Mouse (Mus musculus) gastrocnemius, postnatal 25 days (tissue): Measurements from ENCODE around the gene Zbp1. TPM values are rescaled to one million over a fixed set of nuclear protein-coding genes. Genes with fewer than 3 reads are reported as not detected.
A peak's percentile ranks its signal among the peaks of the same experiment; 100 is the strongest.

ENCODE experiments used
- DNase-seq: peaks from one replicate; pipeline ENCODE4 v3.0.0; 2022
- total RNA-seq, 2 experiments: library from RNA; stranded (reverse); gene quantifications; 1 replicate in 1 of 2; 2 replicates in 1 of 2; pipeline ENCODE4 v1.2.3; 2021

Zbp1 gene
- total RNA-seq, 2 experiments from 2014 or later, result 0.27 TPM; not detected in 1

DNA sequence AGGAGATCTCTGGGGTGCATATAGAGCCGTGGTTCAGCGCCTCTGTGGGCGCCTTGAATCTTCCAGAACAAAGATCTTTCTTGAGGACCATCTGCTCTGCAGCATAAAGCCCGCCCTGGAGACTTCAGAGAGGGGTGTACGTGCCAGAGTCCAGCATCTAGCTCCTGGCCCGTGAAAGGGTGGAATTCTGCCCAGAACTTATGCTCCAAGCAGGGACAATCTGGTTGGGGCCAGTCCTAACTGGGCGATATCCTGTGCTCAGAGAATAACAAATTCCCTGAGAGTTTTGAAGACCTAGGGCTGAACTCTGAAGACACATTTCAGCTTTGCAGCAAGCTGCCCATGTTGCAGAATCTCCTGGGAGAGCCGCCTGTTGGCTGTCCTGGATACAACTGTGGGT, 40.8 kb downstream of the Zbp1 start:
- no peak for DNase-seq

DNA sequence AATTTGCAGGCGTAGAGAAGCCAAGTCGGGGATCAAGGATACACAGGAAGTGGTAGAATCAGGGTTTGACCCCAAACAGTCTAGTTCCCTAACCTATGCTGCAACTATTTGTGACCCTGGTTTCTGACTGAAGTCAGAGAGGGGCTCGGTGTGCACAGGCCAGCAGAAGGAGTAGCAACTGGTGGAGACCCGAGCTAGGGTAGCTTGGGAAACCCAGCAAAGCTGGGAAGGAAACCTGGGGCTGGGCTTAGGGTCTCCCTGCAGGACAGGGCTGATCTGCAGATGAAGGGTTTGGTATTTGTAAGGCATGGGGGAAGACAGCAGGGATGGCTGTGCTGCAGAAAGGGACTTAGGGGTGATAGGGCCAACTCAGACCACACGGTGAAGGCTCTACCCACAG, 41.2 kb downstream of the Zbp1 start:
- DNase-seq, result no peak

DNA sequence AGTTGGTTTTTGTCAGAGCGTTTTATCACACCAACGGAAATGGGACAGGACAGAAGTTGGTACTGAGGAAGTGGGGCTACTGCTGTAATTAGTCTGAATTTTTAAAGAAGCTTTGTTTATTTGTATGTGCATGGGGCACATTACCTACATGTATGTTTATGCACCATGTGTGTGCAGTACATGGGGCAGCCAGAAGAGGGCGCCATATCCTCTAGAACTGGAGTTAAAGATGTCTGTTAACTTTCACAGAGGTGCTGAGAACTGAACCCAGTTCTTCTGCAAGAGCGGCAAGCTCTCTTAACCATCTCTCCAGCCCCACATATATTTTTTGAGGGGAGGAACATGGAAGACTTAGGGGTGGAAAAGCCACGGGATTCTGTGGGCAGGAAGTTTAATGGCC, 43.0 kb downstream of the Zbp1 start:
- DNase-seq, result no peak

DNA sequence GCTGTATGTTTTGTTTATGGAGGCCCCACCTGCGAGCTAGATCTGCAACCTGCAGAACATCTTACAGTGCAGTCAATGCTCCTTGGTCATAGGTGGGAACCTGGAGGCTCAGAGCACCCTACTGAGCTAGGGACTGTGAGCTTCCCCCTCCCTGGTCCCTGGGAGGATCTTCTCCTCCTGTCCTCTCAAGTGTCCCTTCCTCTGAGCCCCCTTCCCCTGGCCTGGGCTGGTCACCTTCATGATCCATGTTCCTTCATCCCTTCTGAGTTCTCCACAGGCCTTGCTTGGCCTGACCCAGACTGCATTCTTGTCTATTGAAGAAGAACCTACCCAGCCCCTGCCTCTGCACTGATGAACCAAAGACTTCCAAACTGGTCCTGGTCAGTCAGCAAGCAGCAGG, 44.2 kb downstream of the Zbp1 start:
- DNase-seq, result no peak

DNA sequence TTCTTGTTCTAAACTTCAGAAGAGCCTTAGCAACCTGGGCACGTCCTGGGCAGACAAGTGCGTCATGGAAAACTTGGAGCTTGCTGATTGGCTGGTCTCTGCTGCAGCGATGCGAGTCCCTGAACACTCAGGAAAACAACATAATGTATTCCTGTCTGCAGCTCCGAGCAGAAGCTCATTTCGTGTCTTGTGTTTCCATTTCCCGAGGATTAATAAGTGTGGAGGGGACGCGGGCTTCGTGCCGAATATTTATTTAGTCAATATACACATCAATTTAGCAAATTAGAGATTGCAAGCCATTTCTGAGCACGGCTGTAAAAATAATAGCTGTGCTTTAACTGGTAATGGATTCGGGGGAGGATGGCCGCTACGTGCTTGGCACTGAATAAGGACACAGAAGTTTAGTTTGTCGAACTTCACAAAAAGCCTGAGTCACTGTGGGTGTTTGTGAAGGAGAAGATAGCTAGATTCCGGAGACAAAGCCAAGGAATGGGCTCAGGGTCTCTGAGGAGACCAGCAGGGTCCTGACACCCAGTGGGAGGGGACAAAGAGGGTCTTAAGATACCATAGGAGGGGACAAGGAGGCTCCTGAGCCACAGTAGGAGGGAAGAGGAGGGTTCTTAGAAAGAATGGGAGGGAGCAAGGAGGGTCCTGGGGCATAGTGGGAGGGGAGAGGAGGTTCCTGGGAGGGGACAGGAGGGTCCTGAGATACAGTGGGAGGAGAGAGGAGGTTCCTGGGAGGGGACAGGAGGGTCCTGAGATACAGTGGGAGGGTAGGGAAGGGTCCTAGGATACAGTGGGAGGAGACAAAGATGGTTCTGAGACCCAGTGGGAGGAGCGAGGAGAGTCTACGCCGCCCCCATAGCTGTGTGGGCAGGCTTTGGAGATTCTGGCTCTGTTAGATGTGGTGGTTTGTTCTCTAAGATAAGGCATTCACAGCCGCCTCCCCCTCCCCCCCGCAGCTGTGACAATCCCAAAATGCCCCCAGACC, 44.9 kb downstream of the Zbp1 start:
- no peak for DNase-seq

DNA sequence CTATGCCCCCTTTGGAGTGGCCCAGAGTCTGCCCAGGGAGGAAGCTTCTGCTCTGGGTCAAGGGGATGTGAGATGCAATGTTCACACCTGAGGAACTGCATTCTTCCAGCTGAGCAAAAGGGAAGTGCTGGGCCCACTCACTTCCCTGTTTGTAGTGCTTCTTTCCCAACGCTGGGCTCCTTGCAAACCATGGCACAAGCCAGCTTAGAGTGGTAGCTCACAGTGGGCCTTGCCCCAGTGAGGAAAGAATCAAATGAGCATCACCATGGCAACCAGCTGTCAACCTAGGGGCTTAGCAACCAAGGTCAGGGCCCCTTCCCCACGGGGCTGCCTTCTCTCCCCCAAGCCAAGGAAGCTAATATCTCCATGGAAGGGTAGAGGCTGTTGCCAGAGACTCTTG, 45.7 kb downstream of the Zbp1 start:
- DNase-seq, result no peak

DNA sequence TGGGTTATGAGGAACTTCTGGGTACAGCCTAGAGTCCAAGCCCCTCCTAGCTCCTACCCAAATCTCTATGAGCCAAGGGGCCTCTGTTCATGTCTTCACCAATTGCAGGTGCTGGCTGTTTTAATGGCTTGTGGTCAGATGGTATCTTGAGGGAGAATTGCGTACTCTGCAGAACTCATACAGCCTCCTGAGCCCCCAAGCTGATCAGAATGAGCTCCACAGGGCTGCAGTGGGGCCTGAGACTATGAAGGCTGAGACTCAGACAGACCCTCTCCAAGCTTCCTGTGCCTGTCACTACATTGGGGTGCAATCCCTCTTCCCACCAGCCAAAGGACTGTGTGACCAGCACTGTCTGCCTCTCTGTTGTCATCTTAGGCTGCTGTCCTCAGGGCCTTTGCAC, 46.3 kb downstream of the Zbp1 start:
- no peak for DNase-seq

DNA sequence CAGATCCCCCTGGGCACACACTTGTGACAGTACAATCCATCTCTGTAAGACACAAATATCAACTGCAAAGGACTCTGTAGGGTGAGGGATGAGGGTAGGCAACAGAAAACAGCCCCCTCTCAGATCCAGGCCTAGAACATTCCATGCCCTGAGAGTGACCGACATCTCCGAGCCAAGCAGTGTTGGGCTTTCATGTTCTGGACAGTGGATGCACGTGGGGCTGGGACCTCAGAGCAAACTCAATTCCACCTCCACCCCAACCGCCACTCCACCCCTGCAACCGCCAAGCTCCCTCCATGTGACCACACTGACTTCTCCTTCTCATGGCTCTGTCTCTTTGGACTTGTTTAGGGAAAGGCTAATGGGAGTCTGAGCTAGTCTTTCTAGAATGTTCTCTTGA, 46.8 kb downstream of the Zbp1 start:
- DNase-seq, result no peak

DNA sequence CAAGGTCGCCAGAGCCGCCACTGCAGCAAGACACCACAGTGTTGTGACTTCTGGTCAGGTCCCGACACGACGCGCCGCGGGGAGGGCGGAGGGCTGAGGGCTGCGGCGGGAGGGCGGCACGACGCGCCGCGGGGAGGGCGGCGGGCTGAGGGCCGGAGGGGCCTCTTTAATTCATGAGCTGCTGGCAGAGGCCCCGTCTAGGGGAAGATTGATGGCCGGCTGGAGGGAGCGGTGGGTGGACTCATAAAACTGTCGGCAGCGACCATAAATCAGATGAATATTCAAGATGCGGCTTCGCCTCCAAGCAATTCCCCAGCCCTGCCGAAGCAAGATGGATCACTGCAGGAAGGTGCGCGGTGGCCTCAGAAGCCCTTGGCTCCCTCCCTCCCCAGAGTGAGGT, 47.3 kb downstream of the Zbp1 start:
- DNase-seq, result peak; percentile 44

DNA sequence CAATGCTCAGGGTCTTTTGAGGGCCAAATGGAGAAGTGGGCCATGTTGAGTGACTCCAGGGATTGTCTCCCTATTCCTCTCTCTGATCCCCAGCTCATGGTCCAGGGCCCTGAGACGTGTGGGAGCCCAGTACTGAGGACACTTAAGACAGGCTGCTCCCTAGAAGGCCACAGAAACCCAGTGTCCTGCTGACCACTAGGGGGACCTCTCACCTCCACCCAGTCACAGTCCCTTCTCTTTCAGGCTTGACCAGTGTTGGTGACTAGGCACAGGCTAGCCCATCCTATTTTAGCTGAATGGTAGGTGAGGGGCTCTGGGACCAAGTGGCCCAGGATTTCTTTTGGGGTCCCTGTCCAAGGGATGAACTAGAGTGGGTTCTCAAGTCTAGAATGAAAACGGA, 48.0 kb downstream of the Zbp1 start:
- no peak for DNase-seq

DNA sequence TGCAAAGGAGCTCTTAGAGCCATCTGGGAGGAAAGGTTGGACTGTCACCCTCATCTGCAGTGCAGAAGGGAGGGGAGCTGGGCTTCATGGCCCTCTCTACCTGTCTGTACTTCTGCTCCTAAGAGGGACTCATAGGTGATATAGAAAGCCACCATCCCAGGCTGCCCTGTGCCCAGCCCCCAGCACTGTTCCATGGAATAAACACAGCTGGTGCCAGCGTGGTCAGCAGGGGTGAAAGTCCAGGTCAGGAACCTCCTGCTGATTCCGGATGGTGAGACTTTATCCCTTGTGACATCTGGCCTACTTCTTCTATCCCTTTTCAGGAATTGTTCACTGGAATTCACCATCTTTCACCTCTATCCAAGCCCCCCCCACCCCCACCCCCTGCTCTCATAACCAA, 48.6 kb downstream of the Zbp1 start:
- no peak for DNase-seq

DNA sequence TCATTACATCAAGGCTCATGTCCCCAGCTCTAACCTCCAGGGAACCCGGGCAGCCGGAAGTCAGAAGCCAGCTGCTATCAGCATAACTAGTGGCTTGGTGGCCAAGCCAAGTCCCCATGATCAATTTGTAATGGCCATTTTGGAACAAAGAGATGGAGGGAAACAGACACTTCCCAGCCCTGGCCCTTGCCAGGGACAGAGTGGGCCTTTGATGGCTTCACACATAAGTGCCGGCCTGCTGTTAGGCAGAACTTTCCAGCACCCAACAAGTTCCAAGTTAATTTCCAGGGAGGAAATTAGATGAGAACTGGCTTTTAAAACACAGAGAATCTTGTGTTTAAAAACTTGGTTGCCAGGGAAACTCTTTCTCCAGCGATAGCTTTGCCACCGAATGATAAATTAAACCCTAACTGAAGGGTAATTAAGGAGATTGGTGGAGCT, 50.3 kb downstream of the Zbp1 start:
- DNase-seq, result peak; percentile 45

DNA sequence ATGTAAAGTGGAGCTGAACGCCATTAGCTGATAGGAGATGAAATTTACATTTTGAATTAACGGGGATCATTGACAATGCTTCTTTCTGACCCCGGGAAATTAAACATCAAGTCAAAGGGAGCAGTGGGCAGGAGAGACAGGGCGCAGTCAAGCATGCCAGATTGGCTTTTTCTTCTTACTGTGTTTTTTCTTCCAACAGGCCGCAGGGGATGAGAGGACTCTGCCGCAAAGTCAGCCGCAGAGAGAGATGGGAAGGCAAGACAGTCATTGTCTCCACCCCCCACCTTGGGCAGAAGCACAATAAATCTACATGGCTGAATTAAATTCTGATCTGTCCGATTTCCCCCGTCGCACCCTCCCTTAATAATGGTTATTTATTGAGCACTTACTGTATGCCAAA, 53.4 kb downstream of the Zbp1 start:
- no peak for DNase-seq

DNA sequence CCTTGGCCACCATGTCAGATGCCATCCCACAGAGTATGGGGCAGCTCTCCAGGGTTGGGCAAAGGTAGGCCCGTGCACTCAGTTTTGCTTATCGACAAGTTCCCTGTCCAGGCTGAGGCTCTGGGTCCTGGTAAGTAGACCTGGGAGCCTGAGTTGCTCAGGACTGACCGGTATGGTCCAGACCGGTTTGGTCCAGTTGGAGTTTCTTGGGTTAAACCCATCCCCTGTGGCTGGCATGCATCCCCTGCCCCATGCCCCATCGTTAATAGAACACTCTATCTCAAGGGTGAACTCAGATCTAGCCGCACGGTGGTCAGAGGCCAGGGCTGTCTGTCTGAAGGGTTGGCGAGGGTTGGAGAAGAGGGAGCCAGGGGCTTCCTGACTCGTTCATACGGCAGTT, 53.8 kb downstream of the Zbp1 start:
- no peak for DNase-seq

DNA sequence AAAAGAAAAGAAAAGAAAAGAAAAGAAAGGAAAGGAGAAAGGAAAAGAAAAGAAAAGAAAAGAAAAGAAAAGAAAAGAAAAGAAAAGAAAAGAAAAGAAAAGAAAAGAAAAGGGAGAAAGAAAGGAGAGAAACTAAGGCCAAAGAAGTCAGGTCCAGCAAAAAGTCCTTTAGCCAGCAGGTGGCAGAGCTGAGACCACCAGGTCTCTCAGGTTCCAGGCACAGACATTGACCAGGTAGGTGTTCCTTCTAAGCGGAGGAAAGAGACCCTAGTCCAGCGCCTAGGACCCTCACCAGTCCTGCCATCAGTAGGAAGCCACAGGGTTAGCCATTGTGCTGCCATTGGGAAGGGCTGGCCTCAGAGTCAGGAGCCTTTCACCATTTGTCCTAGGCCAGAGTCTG, 54.4 kb downstream of the Zbp1 start:
- no peak for DNase-seq

DNA sequence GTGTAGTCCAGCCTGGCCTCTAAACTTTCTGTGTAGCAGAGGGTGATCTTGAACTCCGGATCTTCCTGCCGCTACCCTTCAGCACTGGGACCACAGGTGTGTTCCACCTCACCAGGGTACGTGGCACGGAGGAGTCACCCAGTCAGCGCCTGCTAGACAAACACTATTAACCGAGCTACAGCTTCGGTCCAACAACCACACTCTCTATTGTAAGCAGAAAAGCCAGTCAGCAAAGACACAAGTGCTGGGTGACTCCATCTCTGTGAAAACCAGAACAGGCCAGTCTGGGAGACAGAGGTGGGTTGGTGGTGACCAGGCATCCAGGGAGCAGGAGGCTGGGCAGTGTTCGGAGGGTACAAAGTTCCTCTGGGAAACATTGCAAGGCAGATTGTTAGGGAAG, 55.3 kb downstream of the Zbp1 start:
- DNase-seq, result no peak

DNA sequence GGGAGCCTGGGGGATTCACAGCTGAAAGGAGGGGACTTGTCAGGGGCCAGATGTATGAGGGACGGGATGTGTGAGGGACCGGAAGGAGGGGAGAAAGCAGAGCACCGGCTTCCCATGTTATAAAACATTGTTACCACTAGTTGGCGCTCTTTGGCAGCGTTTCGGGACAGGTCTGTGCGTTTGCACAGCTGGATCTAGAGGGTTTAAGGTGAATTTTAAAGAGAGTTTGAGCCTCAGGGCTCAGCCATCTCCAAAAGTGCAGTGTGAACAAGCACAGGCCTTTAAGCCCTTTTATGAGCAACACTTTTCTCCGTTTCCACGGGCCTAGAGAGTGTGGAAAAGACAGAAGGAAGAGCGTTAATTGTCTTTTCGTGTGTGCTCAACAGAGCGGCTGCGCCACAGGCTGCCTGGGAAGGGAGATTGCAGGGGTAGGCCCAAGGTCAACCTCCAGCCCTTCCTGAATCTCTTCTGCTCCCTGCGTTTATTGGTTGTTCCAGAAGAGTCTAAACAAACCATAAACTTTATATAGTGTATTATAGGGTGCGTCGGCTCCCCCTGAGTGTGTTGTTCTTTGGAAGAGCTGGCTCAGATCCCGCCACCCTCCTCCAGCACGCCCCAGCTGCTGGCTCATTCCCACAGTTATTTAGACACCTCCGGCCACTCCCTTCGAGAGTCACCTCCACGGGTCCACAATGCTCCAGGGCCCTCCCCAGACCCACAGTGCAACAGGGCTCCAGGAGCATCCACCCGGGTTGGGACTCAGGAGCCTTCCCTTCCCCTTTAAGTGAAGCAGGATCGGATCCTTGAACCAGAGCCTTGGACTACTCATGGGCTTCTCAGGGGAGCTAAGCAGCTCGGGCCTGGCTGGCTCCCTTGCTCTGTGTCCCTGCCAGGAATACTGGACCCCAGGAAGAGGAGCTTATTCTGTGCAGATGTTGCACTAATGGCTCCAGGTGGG, 59.1 kb downstream of the Zbp1 start:
- peak; percentile 41 for DNase-seq

DNA sequence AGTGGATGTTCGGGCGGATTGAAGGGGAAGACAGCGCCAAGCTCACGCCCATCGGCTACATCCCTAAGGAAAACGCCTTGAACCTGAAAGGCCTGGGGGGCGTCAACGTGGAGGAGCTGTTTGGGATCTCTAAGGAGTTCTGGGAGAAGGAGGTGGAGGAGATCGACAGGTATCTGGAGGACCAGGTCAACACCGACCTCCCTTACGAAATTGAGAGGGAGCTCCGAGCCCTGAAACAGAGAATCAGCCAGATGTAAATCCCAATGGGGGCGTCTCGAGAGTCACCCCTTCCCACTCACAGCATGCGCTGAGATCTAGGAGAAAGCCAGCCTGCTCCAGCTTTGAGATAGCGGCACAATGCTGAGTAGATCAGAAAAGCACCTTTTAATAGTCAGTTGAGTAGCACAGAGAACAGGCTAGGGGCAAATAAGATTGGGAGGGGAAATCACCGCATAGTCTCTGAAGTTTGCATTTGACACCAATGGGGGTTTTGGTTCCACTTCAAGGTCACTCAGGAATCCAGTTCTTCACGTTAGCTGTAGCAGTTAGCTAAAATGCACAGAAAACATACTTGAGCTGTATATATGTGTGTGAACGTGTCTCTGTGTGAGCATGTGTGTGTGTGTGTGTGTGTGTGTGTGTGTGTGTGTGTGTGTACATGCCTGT, 60.2 kb downstream of the Zbp1 start:
- no peak for DNase-seq

DNA sequence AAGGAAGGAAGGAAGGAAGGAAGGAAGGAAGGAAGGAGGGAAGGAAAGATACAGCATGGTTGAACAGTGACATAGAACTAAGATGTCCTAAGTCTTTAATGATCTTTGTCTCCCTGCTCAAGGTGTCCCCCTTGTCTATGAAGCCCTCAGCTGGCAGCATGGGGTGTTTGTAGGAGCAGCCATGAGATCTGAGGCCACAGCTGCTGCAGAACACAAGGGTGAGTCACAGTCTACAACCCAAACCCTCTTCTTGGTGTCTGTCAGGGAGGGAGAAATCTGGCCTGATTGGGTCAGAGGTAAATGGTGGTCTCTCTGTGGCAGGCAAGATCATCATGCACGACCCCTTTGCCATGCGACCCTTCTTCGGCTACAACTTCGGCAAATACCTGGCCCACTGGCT, 60.9 kb downstream of the Zbp1 start:
- no peak for DNase-seq

DNA sequence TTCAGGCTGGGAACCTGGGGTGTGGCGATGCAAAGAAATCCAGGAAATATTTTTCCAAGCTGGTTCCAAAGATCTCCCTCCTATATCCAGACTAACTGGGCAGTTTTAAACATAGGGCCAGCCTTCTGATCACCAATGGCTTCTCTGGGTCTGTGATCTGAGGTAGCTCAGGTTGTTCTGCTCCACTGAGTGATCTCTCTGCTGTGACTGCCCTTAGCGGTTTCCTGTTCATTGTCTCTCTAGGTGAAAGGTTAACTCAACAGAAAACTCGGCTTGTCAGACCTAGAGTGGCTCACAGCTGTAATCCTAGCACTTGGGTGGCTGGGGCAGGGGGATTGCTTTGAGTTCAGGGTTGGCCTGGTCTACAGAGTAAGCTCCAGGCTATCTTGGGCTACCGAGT, 61.3 kb downstream of the Zbp1 start:
- no peak for DNase-seq

DNA sequence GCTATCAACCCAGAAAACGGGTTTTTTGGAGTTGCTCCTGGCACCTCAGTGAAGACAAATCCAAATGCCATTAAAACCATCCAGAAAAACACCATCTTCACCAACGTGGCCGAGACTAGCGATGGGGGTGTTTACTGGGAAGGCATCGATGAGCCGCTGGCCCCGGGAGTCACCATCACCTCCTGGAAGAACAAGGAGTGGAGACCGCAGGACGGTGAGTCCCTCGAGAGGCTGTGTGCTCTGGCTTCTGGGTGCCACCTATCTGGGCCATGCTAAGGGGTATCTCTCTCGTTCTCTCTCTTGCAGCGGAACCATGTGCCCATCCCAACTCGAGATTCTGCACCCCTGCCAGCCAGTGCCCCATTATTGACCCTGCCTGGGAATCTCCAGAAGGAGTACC, 61.8 kb downstream of the Zbp1 start:
- DNase-seq, result no peak
